Mouse (Mus musculus) testis, adult 2 months (tissue): ENCODE data around the gene Csmd2. TPM values are rescaled to one million over a fixed set of nuclear protein-coding genes. Genes with fewer than 3 reads are reported as not detected.

ENCODE experiments used
- H3K27ac ChIP-seq: fragments of 200-500 bp; 2 replicates; pipeline ENCODE4 v1.5.1; 2012; ENCODE audit warnings: low read depth, low read length; ENCODE audit not compliant: control insufficient read depth, insufficient read depth
- H3K27me3 ChIP-seq: fragments of 200-500 bp; 2 replicates; pipeline ENCODE4 v1.6.1; 2012; ENCODE audit warnings: mild to moderate bottlenecking, low read length, moderate library complexity; ENCODE audit not compliant: control insufficient read depth, insufficient read depth
- H3K36me3 ChIP-seq: fragments of 200-500 bp; 2 replicates; pipeline ENCODE4 v1.6.1; 2012; ENCODE audit warnings: mild to moderate bottlenecking, low read length; ENCODE audit not compliant: control insufficient read depth, insufficient read depth
- H3K4me1 ChIP-seq: fragments of 200-500 bp; 2 replicates; pipeline ENCODE4 v1.6.1; 2012; ENCODE audit warnings: low read length; ENCODE audit not compliant: control insufficient read depth, insufficient read depth
- H3K4me3 ChIP-seq: fragments of 200-500 bp; 2 replicates; pipeline ENCODE4 v1.5.1; 2012; ENCODE audit warnings: low read depth, mild to moderate bottlenecking, low read length, moderate library complexity, mixed read lengths; ENCODE audit not compliant: control insufficient read depth
- CTCF ChIP-seq: fragments of 200-500 bp; IDR thresholded peaks from 2 replicates; pipeline ENCODE4 v1.5.1; 2012; ENCODE audit warnings: low read depth, mild to moderate bottlenecking, inconsistent platforms, low read length, moderate library complexity; ENCODE audit not compliant: control insufficient read depth, insufficient read depth, insufficient replicate concordance
- POLR2A ChIP-seq: fragments of 200-500 bp; IDR thresholded peaks from 2 replicates; pipeline ENCODE4 v1.6.1; 2012; ENCODE audit warnings: low read depth, mild to moderate bottlenecking, inconsistent platforms, low read length, moderate library complexity; ENCODE audit not compliant: control insufficient read depth
- polyA plus RNA-seq: library from polyadenylated mRNA; depleted of rRNA; stranded (reverse); fragments of >200 nt; gene quantifications from 2 replicates; pipeline ENCODE4 v1.2.3, GENCODE M21; 2012

Csmd2 gene
- polyA plus RNA-seq, 1 experiment = 2.6 TPM

- Histone ChIP-seq H3K4me3 (peak overlapping the region; percentile 36), H3K27me3 (no peaks in the 10 kb centered on the region), H3K4me1 (peaks cover 17% of the 10 kb centered on the region), H3K27ac (no peak overlapping the region), H3K36me3 (no peaks in the 10 kb centered on the region)
- TF ChIP-seq CTCF = no peak
- TF ChIP-seq POLR2A = no peak
These were observed 14.7 kb upstream of the Csmd2 start for GRCm38 (mm10) chr4:127972976-127973375.

GRCm38 (mm10) chr4:127981125-127981524 is 6.5 kb upstream of the Csmd2 start:
- TF ChIP-seq POLR2A (no peak), CTCF (no peak)
- Histone ChIP-seq H3K27ac (no peak overlapping the region), H3K4me1 (peaks cover 5% of the 10 kb centered on the region), H3K36me3 (no peaks in the 10 kb centered on the region), H3K4me3 (no peak overlapping the region), H3K27me3 (no peaks in the 10 kb centered on the region; the same call in 1 of the 2 replicates)

- Histone ChIP-seq H3K4me3 (no peak overlapping the region), H3K27me3 (no peaks in the 10 kb centered on the region; the same call in none of the 2 replicates), H3K27ac (no peak overlapping the region), H3K36me3 (no peaks in the 10 kb centered on the region), H3K4me1 (peaks cover 16% of the 10 kb centered on the region)
- TF ChIP-seq POLR2A = no peak
- no peak for TF ChIP-seq CTCF
These were observed 3.2 kb upstream of the Csmd2 start for GRCm38 (mm10) chr4:127984426-127984825.

- Histone ChIP-seq H3K27me3 (no peaks in the 10 kb centered on the region; the same call in none of the 2 replicates), H3K4me3 (no peak overlapping the region), H3K4me1 (peaks cover 16% of the 10 kb centered on the region), H3K27ac (no peak overlapping the region), H3K36me3 (no peaks in the 10 kb centered on the region)
- TF ChIP-seq POLR2A (no peak), CTCF (no peak)
These were observed 1.8 kb upstream of the Csmd2 start for GRCm38 (mm10) chr4:127985874-127986273.

GRCm38 (mm10) chr4:127986491-127987075 is 1.1 kb upstream of the Csmd2 start:
- Histone ChIP-seq H3K36me3 (no peaks in the 10 kb centered on the region), H3K4me3 (no peak overlapping the region), H3K4me1 (peaks cover 16% of the 10 kb centered on the region), H3K27ac (no peak overlapping the region), H3K27me3 (no peaks in the 10 kb centered on the region; the same call in none of the 2 replicates)
- TF ChIP-seq POLR2A = no peak
- TF ChIP-seq CTCF = no peak

- Histone ChIP-seq H3K4me1 (peaks cover 16% of the 10 kb centered on the region), H3K36me3 (no peaks in the 10 kb centered on the region), H3K4me3 (no peak overlapping the region), H3K27ac (no peak overlapping the region), H3K27me3 (no peaks in the 10 kb centered on the region; the same call in none of the 2 replicates)
- no peak for TF ChIP-seq POLR2A
- TF ChIP-seq CTCF = no peak
These were observed 387 bp upstream of the Csmd2 start for GRCm38 (mm10) chr4:127987270-127987669.

- Histone ChIP-seq H3K27ac (no peak overlapping the region), H3K4me1 (peaks cover 16% of the 10 kb centered on the region)
These were observed 996 bp downstream of the Csmd2 start for GRCm38 (mm10) chr4:127988526-127989180.

More at GRCm38 (mm10) chr4:127988526-127989180, 996 bp downstream of the Csmd2 start:
- TF ChIP-seq POLR2A (no peak), CTCF (no peak)
- Histone ChIP-seq H3K4me3 (no peak overlapping the region; the same call in 1 of the 2 replicates), H3K36me3 (no peaks in the 10 kb centered on the region), H3K27me3 (no peaks in the 10 kb centered on the region; the same call in none of the 2 replicates)
